Mouse (Mus musculus) kidney, postnatal 0 days (tissue): ENCODE results near the gene Fam118b. TPM values are rescaled to one million over a fixed set of nuclear protein-coding genes. Genes with fewer than 3 reads are reported as not detected.

Experiments used
- ATAC-seq: fragments of 200-750 bp; cut with Nextera tagmentation; replicated peaks from 2 replicates; pipeline ENCODE4 v1.8.0; 2017; ENCODE audit warnings: low read depth, moderate number of reproducible peaks, moderate TSS enrichment, moderate library complexity; ENCODE audit not compliant: low FRiP score
- DNase-seq: peaks from one replicate; pipeline ENCODE4 v3.0.0-alpha.2; 2016; ENCODE audit warnings: low spot score
- H3K27ac ChIP-seq: fragments of 300-500 bp; sonication (generic); 2 replicates; pipeline ENCODE4 v1.5.1; 2014; ENCODE audit warnings: mild to moderate bottlenecking
- H3K27me3 ChIP-seq: fragments of 300-500 bp; sonication (generic); 2 replicates; pipeline ENCODE4 v1.6.1; 2014; ENCODE audit warnings: low read length, mixed read lengths; ENCODE audit not compliant: insufficient read depth
- H3K36me3 ChIP-seq: fragments of 300-500 bp; sonication (generic); 2 replicates; pipeline ENCODE4 v1.6.1; 2014; ENCODE audit warnings: low read length, mixed read lengths; ENCODE audit not compliant: insufficient read depth
- H3K4me1 ChIP-seq: fragments of 300-500 bp; sonication (generic); replicated peaks from 2 replicates; pipeline ENCODE4 v1.6.1; 2014; ENCODE audit warnings: antibody characterized with exemption, low read length, mixed read lengths; ENCODE audit not compliant: insufficient read depth
- H3K4me2 ChIP-seq: fragments of 300-500 bp; sonication (generic); 2 replicates; pipeline ENCODE4 v1.6.1; 2014; ENCODE audit warnings: mild to moderate bottlenecking, low read length, moderate library complexity, mixed read lengths
- H3K4me3 ChIP-seq: fragments of 300-500 bp; sonication (generic); replicated peaks from 2 replicates; pipeline ENCODE4 v1.5.1; 2014; ENCODE audit warnings: low read depth, low read length
- H3K9ac ChIP-seq: fragments of 300-500 bp; sonication (generic); 2 replicates; pipeline ENCODE4 v1.6.1; 2014; ENCODE audit warnings: low read depth, low read length
- H3K9me3 ChIP-seq: fragments of 300-500 bp; sonication (generic); replicated peaks from 2 replicates; pipeline ENCODE4 v1.6.1; 2016; ENCODE audit warnings: low read length, inconsistent platforms, mixed read lengths
- CTCF ChIP-seq: IDR thresholded peaks from 2 replicates; pipeline ENCODE4 v1.5.1; 2016; ENCODE audit warnings: antibody characterized with exemption, low read depth, mild to moderate bottlenecking, moderate library complexity
- WGBS: fragments of 180-500 bp; shearing (Covaris S2); extraction: QIAGEN DNeasy Blood & Tissue Kit; methylation state at CpG from one replicate; pipeline ENCODE4 v1.1.7; 2014; 5-methylcytosine and 5-hydroxymethylcytosine counted together
- polyA plus RNA-seq: library from polyadenylated mRNA; unstranded; fragments of >200 nt; fragmentation: Nextera tagmentation; extraction: Ambion mirVana; gene quantifications from 2 replicates; pipeline ENCODE4 v1.2.1, GENCODE M21; 2015

The Fam118b gene
- polyA plus RNA-seq, 1 experiment from 2014 or later: 32.2 TPM

DNA sequence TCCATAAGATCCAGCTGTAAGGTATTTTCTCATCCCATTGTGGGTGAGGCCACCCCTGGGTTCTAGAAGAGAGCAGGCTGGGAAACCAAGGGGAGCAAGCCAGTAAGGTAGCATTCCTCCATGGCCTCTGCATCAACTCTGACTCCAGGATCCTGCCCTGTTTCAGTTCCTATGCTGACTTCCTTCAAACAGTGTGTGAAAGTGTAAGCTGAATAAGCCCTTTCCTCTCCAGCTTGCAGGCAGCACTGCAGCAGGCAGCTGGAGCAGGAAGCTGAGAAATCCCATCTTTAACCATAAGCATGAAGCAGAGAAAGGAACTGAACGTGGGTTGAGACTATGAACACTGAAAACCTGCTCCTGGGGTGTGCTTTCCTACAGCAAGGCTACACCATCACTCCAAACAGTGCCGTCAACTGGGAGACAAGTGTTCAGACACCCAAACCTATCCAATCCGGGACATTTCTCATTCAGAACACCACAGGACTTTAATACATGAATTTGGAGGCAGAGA lies 10.3 kb upstream of the Fam118b start:
- no peaks in the 10 kb centered on the region for H3K4me1 ChIP-seq
- peaks cover 23% of the 10 kb centered on the region for H3K36me3 ChIP-seq
- ATAC-seq: no peak
- no peaks in the 10 kb centered on the region for H3K27me3 ChIP-seq
- H3K27ac ChIP-seq: no peak overlapping the region
- TF ChIP-seq CTCF: no peak
- H3K9me3 ChIP-seq: no peaks in the 10 kb centered on the region
- H3K9ac ChIP-seq: no peak overlapping the region
- H3K4me2 ChIP-seq: no peak overlapping the region
- no peak for DNase-seq
- no peak overlapping the region for H3K4me3 ChIP-seq
- 88% methylated on average over 3 of the region's 3 CpGs for WGBS

- Histone ChIP-seq H3K27ac (0 out of 2 replicates have a peak overlapping the region, but pooled peaks have one; percentile 15), H3K27me3 (no peaks in the 10 kb centered on the region), H3K4me3 (peak overlapping the region; percentile 67), H3K9ac (peak overlapping the region; percentile 67), H3K36me3 (peaks cover 13% of the 10 kb centered on the region), H3K4me2 (peak overlapping the region; percentile 71), H3K4me1 (peaks cover 7% of the 10 kb centered on the region; the same call in 1 of the 2 replicates), H3K9me3 (no peaks in the 10 kb centered on the region)
- peak; percentile 50 for ATAC-seq
- peak; percentile 32 for DNase-seq
- 1% methylated on average over 21 of the region's 21 CpGs for WGBS
- TF ChIP-seq CTCF: no peak
Measured at GRCm38 (mm10) chr9:35267976-35268715, 541 bp upstream of the Fam118b start.

DNA sequence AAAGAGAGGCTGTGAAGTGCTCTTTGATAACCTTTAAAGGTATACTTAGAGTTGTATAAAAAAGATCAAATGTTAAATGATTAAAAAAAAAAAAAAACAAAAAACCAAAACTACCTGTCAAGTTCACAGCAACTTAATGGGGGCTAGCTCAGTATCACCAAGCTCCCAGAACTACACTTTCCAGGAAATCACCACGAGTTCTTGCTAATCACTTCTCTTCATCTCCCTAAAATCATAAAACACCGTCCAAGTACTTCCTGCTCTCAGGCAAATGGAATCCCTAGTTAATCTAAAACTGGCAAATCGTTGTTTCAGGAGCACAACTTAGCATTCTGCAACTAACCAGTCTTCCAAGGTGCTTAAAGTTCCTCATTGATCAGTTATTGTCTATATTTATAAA lies 3.1 kb downstream of the Fam118b start:
- no peak for TF ChIP-seq CTCF
- H3K4me3 ChIP-seq: no peak overlapping the region
- no peaks in the 10 kb centered on the region for H3K27me3 ChIP-seq
- peaks cover 7% of the 10 kb centered on the region; the same call in 1 of the 2 replicates for H3K4me1 ChIP-seq
- no peaks in the 10 kb centered on the region for H3K36me3 ChIP-seq
- no peak overlapping the region for H3K4me2 ChIP-seq
- DNase-seq: no peak
- no peak overlapping the region for H3K27ac ChIP-seq
- ATAC-seq: no peak
- 42% methylated on average over 3 of the region's 3 CpGs for WGBS
- H3K9ac ChIP-seq: no peak overlapping the region
- no peaks in the 10 kb centered on the region for H3K9me3 ChIP-seq

- Histone ChIP-seq H3K9me3 (no peaks in the 10 kb centered on the region), H3K27ac (no peak overlapping the region), H3K36me3 (no peaks in the 10 kb centered on the region), H3K4me1 (peaks cover 4% of the 10 kb centered on the region; the same call in 1 of the 2 replicates), H3K4me2 (no peak overlapping the region), H3K4me3 (no peak overlapping the region), H3K9ac (no peak overlapping the region), H3K27me3 (no peaks in the 10 kb centered on the region)
- WGBS: 90% methylated on average over 2 of the region's 2 CpGs
- DNase-seq (no peak), ATAC-seq (no peak)
- no peak for TF ChIP-seq CTCF
Measured at GRCm38 (mm10) chr9:35263431-35263830, 4.2 kb downstream of the Fam118b start.

GRCm38 (mm10) chr9:35262418-35262817 lies 5.2 kb downstream of the Fam118b start:
- Histone ChIP-seq H3K27me3 (no peaks in the 10 kb centered on the region), H3K27ac (no peak overlapping the region), H3K9ac (no peak overlapping the region), H3K4me1 (peaks cover 3% of the 10 kb centered on the region; the same call in 1 of the 2 replicates), H3K4me2 (no peak overlapping the region), H3K36me3 (no peaks in the 10 kb centered on the region), H3K4me3 (no peak overlapping the region), H3K9me3 (no peaks in the 10 kb centered on the region)
- no peak for TF ChIP-seq CTCF
- no peak for ATAC-seq
- DNase-seq: no peak
- 66% methylated on average over 4 of the region's 4 CpGs for WGBS

GRCm38 (mm10) chr9:35257365-35257764 lies 10.2 kb downstream of the Fam118b start:
- Histone ChIP-seq H3K4me3 (no peak overlapping the region), H3K27ac (no peak overlapping the region), H3K27me3 (no peaks in the 10 kb centered on the region), H3K36me3 (no peaks in the 10 kb centered on the region), H3K4me1 (no peaks in the 10 kb centered on the region), H3K9me3 (no peaks in the 10 kb centered on the region), H3K4me2 (no peak overlapping the region), H3K9ac (no peak overlapping the region)
- no peak for TF ChIP-seq CTCF
- 91% methylated on average over 7 of the region's 7 CpGs for WGBS
- ATAC-seq (no peak), DNase-seq (no peak)
